Mouse (Mus musculus) Patski (cell line): ENCODE data around the gene Fasn. TPM values are rescaled to one million over a fixed set of nuclear protein-coding genes. Genes with fewer than 3 reads are reported as not detected.
"Not testable (repeated sequence)": the region's sequence is repeated elsewhere in the genome, so short reads cannot be mapped to it uniquely, and the experiment has no call there.

ENCODE experiments used
- ATAC-seq: fragments of 100-300 bp; one replicate; pipeline ENCODE4 v1.8.0; 2021
- CTCF ChIA-PET: fragments of 350-600 bp; sonication (Branson Sonifier 250); formaldehyde crosslinking; loops from one replicate; lab custom pipeline; 2022; ENCODE audit warnings: inconsistent platforms; lab: Charles Lee
- POLR2A ChIA-PET: fragments of 350-600 bp; sonication (Branson Sonifier 250); formaldehyde crosslinking; loops from one replicate; lab custom pipeline; 2022; ENCODE audit warnings: antibody characterized with exemption, inconsistent platforms; lab: Charles Lee
- DNase-seq: peaks from one replicate; pipeline ENCODE4 v3.0.0-alpha.2; 2011; ENCODE audit warnings: low read depth, low spot score
- H3K27me3 ChIP-seq: fragments of 371-371 bp; one replicate; pipeline ENCODE4 v1.5.1; 2021
- CTCF ChIP-seq: fragments of 100-300 bp; IDR thresholded peaks from one replicate; pipeline ENCODE4 v1.5.1; 2021
- in situ Hi-C: fragments of 300-500 bp; cut with MboI; formaldehyde crosslinking; loops from 3 replicates; pipeline ENCODE4 v1.11.1; 2018; ENCODE audit warnings: low pct_unique_long_range_greater_than_20kb, mixed read lengths
- polyA plus RNA-seq: library from polyadenylated mRNA; unstranded; gene quantifications from one replicate; pipeline ENCODE4 v1.2.3, GENCODE M21; 2021

The Fasn gene
- polyA plus RNA-seq, 1 experiment from 2014 or later = 139 TPM

GRCm38 (mm10) chr11:120851132-120851531 lies 26.8 kb upstream of the Fasn start:
- in situ Hi-C loops = no loop called here
- ChIA-PET CTCF (interaction anchor here (0.8 to 1.7 kb wide), 4 partner anchors 9 to 28 kb away, joined by 3 to 4 read pairs (median 3); no protein-coding TSS in a partner anchor), POLR2A (interaction anchor here (0.9 to 1.1 kb wide), 2 partner anchors 27 to 31 kb away, joined by 3 to 4 read pairs; partner anchors contain the start of gene Fasn)
- no peak for DNase-seq
- no peak for ATAC-seq
- no peak for TF ChIP-seq CTCF
- H3K27me3 ChIP-seq = no peaks in the 10 kb centered on the region

GRCm38 (mm10) chr11:120850331-120851030 lies 26.1 kb upstream of the Fasn start:
- POLR2A ChIA-PET = interaction anchor here (0.8 to 1.1 kb wide), 2 partner anchors 26 to 27 kb away, joined by 3 to 4 read pairs; partner anchors contain the start of gene Fasn
- in situ Hi-C loops = no loop called here
- ATAC-seq (no peak), DNase-seq (no peak)
- CTCF ChIA-PET = interaction anchor here (1.3 to 1.7 kb wide), 3 partner anchors 9 to 17 kb away, joined by 3 read pairs; no protein-coding TSS in a partner anchor
- H3K27me3 ChIP-seq = no peaks in the 10 kb centered on the region
- no peak for TF ChIP-seq CTCF

GRCm38 (mm10) chr11:120846725-120847475 lies 22.6 kb upstream of the Fasn start:
- POLR2A ChIA-PET = no interaction called here
- in situ Hi-C loops = no loop called here
- no peak for ATAC-seq
- CTCF ChIA-PET = no interaction called here
- no peaks in the 10 kb centered on the region for H3K27me3 ChIP-seq
- no peak for DNase-seq
- TF ChIP-seq CTCF = no peak

GRCm38 (mm10) chr11:120844329-120844728 lies 20.0 kb upstream of the Fasn start:
- DNase-seq = no peak
- POLR2A ChIA-PET = no interaction called here
- CTCF ChIA-PET = no interaction called here
- no peak for TF ChIP-seq CTCF
- ATAC-seq = no peak
- no peaks in the 10 kb centered on the region for H3K27me3 ChIP-seq
- in situ Hi-C loops = no loop called here

- DNase-seq = no peak
- CTCF ChIA-PET = no interaction called here
- no peak for ATAC-seq
These were observed 9.4 kb upstream of the Fasn start for GRCm38 (mm10) chr11:120833555-120834280.

GRCm38 (mm10) chr11:120832962-120833361 lies 8.6 kb upstream of the Fasn start:
- POLR2A ChIA-PET = interaction anchor here (1.0 kb wide), 1 partner anchor 10 kb away, joined by 3 read pairs; no protein-coding TSS in a partner anchor
- DNase-seq, in situ Hi-C loops: not testable (repeated sequence)

More at GRCm38 (mm10) chr11:120833555-120834280, 9.4 kb upstream of the Fasn start:
- no peaks in the 10 kb centered on the region for H3K27me3 ChIP-seq
- in situ Hi-C loops = no loop called here
- TF ChIP-seq CTCF = no peak
- POLR2A ChIA-PET = interaction anchor here (0.7 to 1.0 kb wide), 2 partner anchors 10 to 11 kb away, joined by 3 to 4 read pairs; no protein-coding TSS in a partner anchor

GRCm38 (mm10) chr11:120831659-120832440 lies 7.5 kb upstream of the Fasn start:
- no peak for TF ChIP-seq CTCF
- ChIA-PET CTCF (no interaction called here), POLR2A (no interaction called here)
- no peak for DNase-seq
- no peaks in the 10 kb centered on the region for H3K27me3 ChIP-seq
- in situ Hi-C loops = no loop called here
- no peak for ATAC-seq

More at GRCm38 (mm10) chr11:120832962-120833361, 8.6 kb upstream of the Fasn start:
- ATAC-seq, H3K27me3 ChIP-seq, CTCF ChIA-PET: not testable (repeated sequence)

- no peak for ATAC-seq
- no peak for TF ChIP-seq CTCF
- POLR2A ChIA-PET = no interaction called here
- no peak for DNase-seq
- CTCF ChIA-PET = no interaction called here
- in situ Hi-C loops = no loop called here
- no peaks in the 10 kb centered on the region for H3K27me3 ChIP-seq
These were observed 6.3 kb upstream of the Fasn start for GRCm38 (mm10) chr11:120830686-120831085.

GRCm38 (mm10) chr11:120829757-120830532 lies 5.6 kb upstream of the Fasn start:
- H3K27me3 ChIP-seq = no peaks in the 10 kb centered on the region

More at GRCm38 (mm10) chr11:120829757-120830532, 5.6 kb upstream of the Fasn start:
- POLR2A ChIA-PET = no interaction called here
- no peak for ATAC-seq
- CTCF ChIA-PET = interaction anchor here (0.9 kb wide), 1 partner anchor 30 kb away, joined by 3 read pairs; no protein-coding TSS in a partner anchor
- no peak for TF ChIP-seq CTCF
- in situ Hi-C loops = no loop called here
- no peak for DNase-seq
